Mouse (Mus musculus) lung, postnatal 4 days (tissue): ENCODE results near the gene Bag3.
"Not testable (repeated sequence)": the region's sequence is repeated elsewhere in the genome, so short reads cannot be mapped to it uniquely, and the experiment has no call there.

Source experiments
- DNase-seq, 2 experiments: peaks; one replicate each; pipeline ENCODE4 v3.0.0; 2021

Bag3 gene

DNA sequence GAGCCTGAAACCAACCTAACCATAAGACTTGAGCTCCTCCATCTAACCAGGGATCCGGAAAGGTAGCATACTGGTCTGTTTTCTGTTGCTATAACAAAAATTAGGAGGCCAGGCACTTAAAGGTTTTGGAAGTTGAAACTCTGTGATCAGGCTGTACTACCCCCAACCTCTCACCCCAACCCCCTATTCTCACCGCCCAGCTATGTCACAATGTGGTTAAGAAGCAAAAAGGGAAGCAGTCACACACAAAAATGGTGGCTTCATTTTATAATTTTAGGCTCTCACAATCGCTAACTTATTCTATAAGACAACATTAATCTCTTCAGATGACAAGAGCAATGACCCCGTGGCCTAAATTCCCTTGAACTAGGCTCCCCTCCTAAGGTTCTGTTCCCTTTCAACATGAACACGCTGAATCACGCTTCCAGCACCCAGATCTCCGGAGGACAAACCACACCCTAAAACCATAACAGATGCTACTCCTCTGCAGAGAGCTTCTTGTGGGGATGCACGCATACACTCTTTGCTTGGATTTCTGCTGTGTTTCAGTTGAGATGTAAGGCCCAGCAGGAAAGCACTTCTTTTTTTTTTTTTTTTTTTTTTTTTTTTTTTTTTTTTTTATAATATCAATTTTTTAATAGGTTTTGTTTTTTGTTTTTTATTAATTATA is 46.7 kb downstream of the Bag3 start:
- no peak for DNase-seq

- not testable (repeated sequence) for DNase-seq
Observed at GRCm38 (mm10) chr7:128570657-128571056, 47.2 kb downstream of the Bag3 start.

GRCm38 (mm10) chr7:128572030-128572429 is 48.6 kb downstream of the Bag3 start:
- DNase-seq, result no peak

DNA sequence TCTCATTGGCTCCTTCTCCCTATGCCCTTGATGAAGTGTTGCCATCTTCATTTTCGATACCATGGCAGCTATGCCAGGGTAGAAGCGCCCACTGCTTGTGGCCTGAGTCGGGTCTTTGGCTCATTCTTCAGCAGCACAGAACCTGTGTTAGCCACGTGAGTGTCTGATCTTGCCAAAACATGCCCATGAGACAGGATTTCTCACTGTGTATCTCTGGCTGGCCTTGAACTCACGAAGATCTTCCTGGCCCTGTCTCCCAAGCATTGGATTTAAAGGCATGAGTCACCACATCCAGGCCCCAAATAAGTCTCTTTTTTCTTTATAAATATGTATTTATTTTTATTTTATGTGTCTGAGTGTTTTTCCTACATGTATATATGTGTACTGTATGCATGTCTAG is 51.8 kb downstream of the Bag3 start:
- no peak for DNase-seq

DNA sequence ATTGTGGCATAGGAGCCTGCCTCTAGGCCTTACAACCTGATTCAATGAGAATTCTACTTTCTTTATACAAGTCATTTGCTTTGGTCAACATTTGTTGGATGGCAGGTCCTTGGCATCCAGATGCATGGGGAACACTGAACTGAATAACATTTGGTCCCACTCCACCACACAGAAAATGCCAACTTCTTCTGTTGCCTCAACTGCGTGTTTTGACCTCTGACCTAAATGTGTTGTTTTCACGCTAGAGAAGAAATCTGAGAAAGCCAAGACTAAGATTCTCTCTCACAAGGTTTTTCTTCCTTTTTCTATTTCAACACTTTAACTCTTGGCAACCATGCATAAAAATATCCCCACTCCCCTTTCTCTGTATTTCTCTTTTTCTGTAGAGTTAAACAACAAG is 52.4 kb downstream of the Bag3 start:
- DNase-seq, result no peak

GRCm38 (mm10) chr7:128577607-128578006 is 54.2 kb downstream of the Bag3 start:
- DNase-seq, result no peak

DNA sequence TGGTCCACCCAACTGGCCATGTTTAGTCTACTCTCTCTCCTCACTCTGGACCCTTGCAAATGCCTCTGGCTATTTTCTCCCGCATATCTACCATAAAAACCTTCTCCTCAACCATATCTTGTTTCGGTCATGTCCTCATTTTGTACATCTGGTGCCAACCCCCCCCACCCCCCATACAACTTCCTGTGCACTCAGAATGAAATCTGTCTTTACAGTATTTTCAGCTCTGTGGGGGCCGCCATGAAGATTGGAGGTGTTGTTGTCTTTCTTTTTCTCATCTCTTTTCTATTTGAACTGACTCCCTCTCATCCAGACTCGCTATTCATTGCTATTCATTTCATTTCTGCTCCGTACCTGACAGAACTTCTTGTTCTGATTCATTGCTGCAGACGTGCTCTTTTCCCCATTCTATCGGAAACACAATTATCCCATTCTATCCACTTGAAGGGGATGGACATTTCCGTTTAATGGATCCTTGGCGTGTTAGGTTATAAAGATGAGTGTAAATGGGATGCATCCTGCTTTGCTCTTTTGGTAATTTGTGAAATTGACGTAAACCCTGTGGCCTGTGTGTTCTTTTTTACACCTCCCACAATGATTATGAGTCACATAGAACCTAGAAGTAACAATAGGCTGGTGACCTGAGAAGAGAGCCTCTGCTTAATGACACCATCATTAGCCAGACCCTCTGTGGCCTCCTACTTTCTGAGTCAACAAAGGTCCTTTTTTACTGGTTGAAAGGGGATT is 55.0 kb downstream of the Bag3 start:
- no peak for DNase-seq

DNA sequence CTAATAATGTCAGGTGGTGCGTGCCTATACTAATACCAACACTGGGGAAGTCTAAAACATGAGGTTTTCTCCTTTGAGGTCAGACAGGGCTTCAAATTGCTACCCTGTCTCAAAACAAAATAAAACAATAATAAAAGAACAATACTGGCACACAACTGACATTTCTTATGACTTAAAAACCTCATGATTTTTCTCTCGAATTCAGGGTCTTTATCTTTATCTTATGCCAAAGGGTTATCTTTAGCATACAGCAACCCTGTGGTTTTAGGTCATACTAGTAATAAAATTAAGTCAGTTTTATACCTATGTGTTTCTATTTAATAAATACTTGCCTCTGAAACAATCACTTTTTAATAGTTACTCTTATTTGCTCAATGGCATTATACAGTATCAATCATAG is 56.0 kb downstream of the Bag3 start:
- DNase-seq, result no peak

DNA sequence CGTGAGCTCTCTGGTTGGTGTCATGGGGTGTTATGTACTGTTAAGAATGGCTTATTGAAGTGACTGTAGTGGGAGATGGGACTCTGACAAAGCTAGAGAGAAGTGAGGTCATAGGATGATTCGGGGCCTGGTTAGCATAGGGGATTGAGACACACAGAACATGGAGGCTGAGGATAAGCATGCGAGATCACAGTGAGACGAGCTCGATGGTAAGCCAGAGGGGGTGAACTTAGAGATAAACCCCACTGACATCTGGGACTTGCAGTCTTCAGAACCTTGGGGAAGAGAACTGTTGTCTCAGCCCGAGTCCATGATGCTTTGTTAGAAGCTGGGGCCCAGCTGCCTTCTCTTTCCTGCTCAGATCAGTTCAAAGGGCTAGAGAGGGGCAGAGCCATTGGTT is 56.9 kb downstream of the Bag3 start:
- DNase-seq, result no peak

DNA sequence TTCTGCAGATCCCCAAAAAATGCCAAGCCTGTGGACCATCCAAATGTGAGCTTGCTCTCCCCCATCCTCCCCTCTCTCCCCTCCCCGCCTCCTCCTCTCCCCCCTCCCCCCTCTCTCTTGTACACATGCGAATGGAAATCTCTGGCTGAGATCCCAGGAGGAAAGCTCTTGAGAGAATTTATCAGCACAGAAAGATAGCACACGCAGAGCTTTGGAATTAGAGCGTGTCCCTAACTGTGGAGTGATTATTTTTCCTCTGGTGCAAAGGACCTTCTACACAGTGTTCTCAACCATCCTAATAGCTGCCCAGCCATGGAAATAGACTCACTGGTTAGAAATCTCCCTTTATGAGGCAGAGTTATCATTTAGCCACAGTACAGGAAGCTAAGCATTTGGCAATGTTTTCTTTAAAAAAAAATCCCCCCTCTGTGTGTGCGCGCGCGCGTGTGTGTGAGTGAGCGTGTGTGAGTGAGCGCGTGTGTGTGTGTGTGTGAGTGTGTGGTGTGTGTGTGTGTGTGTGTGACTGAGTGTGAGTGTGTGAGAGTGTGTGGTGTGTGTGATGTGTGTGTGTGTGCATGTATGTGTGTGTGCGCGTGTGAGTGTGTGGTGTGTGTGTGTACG is 58.6 kb downstream of the Bag3 start:
- no peak for DNase-seq

DNA sequence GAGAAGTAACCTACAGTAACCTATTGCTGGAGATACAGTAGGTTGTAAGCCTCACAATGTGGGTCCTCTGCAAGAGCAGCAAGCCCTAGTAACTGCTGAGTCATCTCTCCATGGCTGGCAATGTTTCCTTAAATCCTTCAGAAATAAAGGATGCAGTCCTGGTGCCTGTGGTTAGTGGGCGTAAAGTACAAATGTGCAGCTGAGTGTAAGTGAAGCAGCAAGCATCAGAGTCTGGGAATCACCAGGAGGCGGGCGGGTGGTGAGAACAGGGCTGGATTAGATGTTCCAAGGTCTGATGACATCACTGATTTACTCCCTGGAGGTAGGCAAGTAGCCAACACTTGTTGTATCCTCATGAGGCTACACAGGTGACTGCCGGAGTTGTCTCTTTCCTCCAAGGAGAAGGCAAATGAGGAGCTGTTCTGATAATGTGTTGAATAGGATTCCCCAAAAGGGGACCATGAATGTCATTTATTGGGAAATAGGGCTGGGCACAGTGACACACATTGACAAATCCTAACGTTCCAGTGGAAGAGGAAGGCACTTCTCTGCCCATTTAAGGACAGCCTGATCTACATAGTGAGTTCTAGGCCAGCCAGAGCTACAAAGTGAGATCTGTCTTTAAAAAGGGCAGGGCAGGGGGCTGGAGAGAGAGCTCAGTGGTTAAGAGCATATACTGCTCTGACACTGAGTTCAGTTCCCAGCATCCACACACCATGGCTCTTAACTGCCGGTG is 60.0 kb downstream of the Bag3 start:
- no peak for DNase-seq

GRCm38 (mm10) chr7:128587334-128587933 is 64.0 kb downstream of the Bag3 start:
- DNase-seq, result no peak

- no peak for DNase-seq
Observed at GRCm38 (mm10) chr7:128591345-128592084, 68.1 kb downstream of the Bag3 start.

- DNase-seq, result peak; percentile 68 to 80
Observed at GRCm38 (mm10) chr7:128592118-128592935, 68.9 kb downstream of the Bag3 start.

- DNase-seq, result no peak
Observed at GRCm38 (mm10) chr7:128592936-128593241, 69.5 kb downstream of the Bag3 start.

GRCm38 (mm10) chr7:128596274-128596673 is 72.9 kb downstream of the Bag3 start:
- no peak for DNase-seq
